Mouse (Mus musculus) hindbrain, embryonic 13.5 days (tissue): ENCODE data around the gene Mars. TPM values are rescaled to one million over a fixed set of nuclear protein-coding genes. Genes with fewer than 3 reads are reported as not detected.

Source experiments
- ATAC-seq: fragments of 200-750 bp; cut with Nextera tagmentation; 2 replicates; pipeline ENCODE4 v1.8.0; 2017; ENCODE audit warnings: moderate TSS enrichment; ENCODE audit not compliant: low FRiP score
- H3K27ac ChIP-seq: fragments of 300-500 bp; sonication (generic); 2 replicates; pipeline ENCODE4 v1.5.1; 2015; ENCODE audit warnings: inconsistent platforms, mild to moderate bottlenecking, moderate library complexity
- H3K27me3 ChIP-seq: fragments of 300-500 bp; sonication (generic); 2 replicates; pipeline ENCODE4 v1.6.1; 2015; ENCODE audit warnings: mild to moderate bottlenecking, inconsistent platforms
- H3K36me3 ChIP-seq: fragments of 300-500 bp; sonication (generic); 2 replicates; pipeline ENCODE4 v1.6.1; 2015; ENCODE audit warnings: mild to moderate bottlenecking, inconsistent platforms
- H3K4me1 ChIP-seq: fragments of 300-500 bp; sonication (generic); replicated peaks from 2 replicates; pipeline ENCODE4 v1.6.1; 2015; ENCODE audit warnings: inconsistent platforms
- H3K4me2 ChIP-seq: fragments of 300-500 bp; sonication (generic); 2 replicates; pipeline ENCODE4 v1.6.1; 2015; ENCODE audit warnings: inconsistent platforms, mild to moderate bottlenecking, moderate library complexity
- H3K4me3 ChIP-seq: fragments of 300-500 bp; sonication (generic); 2 replicates; pipeline ENCODE4 v1.5.1; 2015; ENCODE audit warnings: mild to moderate bottlenecking, inconsistent platforms
- H3K9ac ChIP-seq: fragments of 300-500 bp; sonication (generic); 2 replicates; pipeline ENCODE4 v1.6.1; 2015; ENCODE audit warnings: mild to moderate bottlenecking, inconsistent platforms
- H3K9me3 ChIP-seq: fragments of 300-500 bp; sonication (generic); 2 replicates; pipeline ENCODE4 v1.6.1; 2016; ENCODE audit warnings: inconsistent platforms
- WGBS: fragments of 180-500 bp; shearing (Covaris S2); methylation state at CpG from one replicate; pipeline ENCODE4 v1.1.7; 2015; 5-methylcytosine and 5-hydroxymethylcytosine counted together
- polyA plus RNA-seq: library from polyadenylated mRNA; unstranded; fragments of >200 nt; fragmentation: Nextera tagmentation; extraction: Ambion mirVana; gene quantifications from 2 replicates; pipeline ENCODE4 v1.2.1, GENCODE M21; 2015

The Mars gene
- polyA plus RNA-seq, 1 experiment from 2014 or later: 119 TPM

- ATAC-seq: peak; percentile 55
Measured at GRCm38 (mm10) chr10:127262548-127263398, 48.8 kb downstream of the Mars start, which contains the start of gene Kif5a. TSS of gene Kif5a (minus strand) at chr10:127263348.

GRCm38 (mm10) chr10:127261706-127262547 is 49.7 kb downstream of the Mars start:
- Histone ChIP-seq H3K9me3 (no peaks in the 10 kb centered on the region), H3K4me1 (peaks cover 64% of the 10 kb centered on the region), H3K36me3 (peaks cover 8% of the 10 kb centered on the region), H3K4me2 (peak overlapping the region; percentile 89), H3K4me3 (peak overlapping the region; percentile 70), H3K27me3 (0 out of 2 replicates have a peak, but pooled peaks cover 4% of the 10 kb centered on the region), H3K27ac (peak overlapping the region; percentile 96), H3K9ac (peak overlapping the region; percentile 93)
- WGBS: 55% methylated on average over 15 of the region's 15 CpGs
- ATAC-seq: no peak

More at GRCm38 (mm10) chr10:127262548-127263398, 48.8 kb downstream of the Mars start, which contains the start of gene Kif5a:
- Histone ChIP-seq H3K9ac (peak within 1 kb of the TSS; percentile 93), H3K27me3 (0 out of 2 replicates have a peak, but pooled peaks cover 4% of the 10 kb centered on the region), H3K4me3 (peak within 1 kb of the TSS; percentile 70), H3K4me1 (peaks cover 64% of the 10 kb centered on the region), H3K4me2 (peak within 1 kb of the TSS; percentile 89), H3K9me3 (no peaks in the 10 kb centered on the region), H3K27ac (peak within 1 kb of the TSS; percentile 96), H3K36me3 (0 out of 2 replicates have a peak, but pooled peaks cover 2% of the 10 kb centered on the region)
- WGBS: under 1% methylated on average over 53 of the region's 53 CpGs

DNA sequence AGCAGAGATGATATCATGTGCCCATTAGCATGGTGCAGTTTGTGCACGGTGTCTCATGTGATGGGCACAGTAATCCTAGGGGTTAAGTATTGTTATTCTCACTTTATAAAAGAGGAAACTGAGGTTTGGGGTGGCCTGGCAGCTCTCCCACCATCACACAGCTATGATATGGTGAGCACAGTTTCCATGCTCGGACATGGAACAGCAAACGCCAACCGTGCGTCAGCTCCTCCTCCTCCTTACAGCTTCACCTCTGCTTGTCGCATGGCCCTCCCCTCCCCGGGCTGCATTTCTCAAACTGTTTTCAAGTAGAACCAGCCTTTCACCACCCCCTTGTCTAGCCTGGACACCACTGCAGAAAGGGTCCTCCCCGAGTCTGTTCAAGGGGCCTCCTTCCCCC is 53.1 kb downstream of the Mars start:
- Histone ChIP-seq H3K9me3 (no peaks in the 10 kb centered on the region), H3K9ac (peak overlapping the region; percentile 93), H3K36me3 (peaks cover 15% of the 10 kb centered on the region), H3K4me1 (peaks cover 73% of the 10 kb centered on the region), H3K4me3 (peak overlapping the region; percentile 70), H3K27ac (no peak overlapping the region), H3K27me3 (no peaks in the 10 kb centered on the region), H3K4me2 (peak overlapping the region; percentile 89)
- whole genome bisulfite sequencing: 79% methylated on average over 8 of the region's 8 CpGs
- ATAC-seq: no peak

DNA sequence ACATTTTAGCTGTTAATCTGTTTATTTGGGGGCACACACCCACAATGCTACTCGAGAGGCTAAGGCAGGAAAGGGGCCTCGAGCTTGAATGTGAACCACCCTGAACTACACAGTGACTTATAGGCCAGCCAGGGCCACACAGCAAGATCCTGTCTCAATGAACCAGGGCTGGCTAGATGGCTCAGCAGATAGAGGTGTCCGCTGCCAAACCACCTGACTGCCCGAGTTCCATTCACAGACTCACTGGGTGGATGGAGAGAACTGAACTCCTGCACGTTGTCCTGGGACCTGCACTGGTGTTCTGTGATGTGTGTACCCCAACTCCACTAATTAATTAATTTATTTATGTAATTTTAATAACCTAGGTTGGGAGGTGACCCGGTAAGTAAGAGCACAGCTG is 53.8 kb downstream of the Mars start:
- Histone ChIP-seq H3K4me1 (peaks cover 67% of the 10 kb centered on the region), H3K36me3 (peaks cover 15% of the 10 kb centered on the region), H3K27me3 (no peaks in the 10 kb centered on the region), H3K27ac (no peak overlapping the region), H3K4me2 (peak overlapping the region; percentile 89; the same call in 1 of the 2 replicates), H3K4me3 (no peak overlapping the region), H3K9ac (no peak overlapping the region), H3K9me3 (no peaks in the 10 kb centered on the region)
- no peak for ATAC-seq
- 84% methylated on average over 6 of the region's 6 CpGs for WGBS

- peak overlapping the region; percentile 69; the same call in 1 of the 2 replicates for H3K27ac ChIP-seq
- 28% methylated on average over 14 of the region's 14 CpGs for WGBS
- no peak overlapping the region for H3K4me3 ChIP-seq
- H3K9ac ChIP-seq: no peak overlapping the region
- H3K4me2 ChIP-seq: peak overlapping the region; percentile 10; the same call in 1 of the 2 replicates
- no peaks in the 10 kb centered on the region for H3K9me3 ChIP-seq
- H3K4me1 ChIP-seq: peaks cover 55% of the 10 kb centered on the region
- peaks cover 21% of the 10 kb centered on the region for H3K36me3 ChIP-seq
- H3K27me3 ChIP-seq: no peaks in the 10 kb centered on the region
- peak; percentile 41; the same call in 1 of the 2 replicates for ATAC-seq
Measured at GRCm38 (mm10) chr10:127255625-127256345, 55.8 kb downstream of the Mars start.

DNA sequence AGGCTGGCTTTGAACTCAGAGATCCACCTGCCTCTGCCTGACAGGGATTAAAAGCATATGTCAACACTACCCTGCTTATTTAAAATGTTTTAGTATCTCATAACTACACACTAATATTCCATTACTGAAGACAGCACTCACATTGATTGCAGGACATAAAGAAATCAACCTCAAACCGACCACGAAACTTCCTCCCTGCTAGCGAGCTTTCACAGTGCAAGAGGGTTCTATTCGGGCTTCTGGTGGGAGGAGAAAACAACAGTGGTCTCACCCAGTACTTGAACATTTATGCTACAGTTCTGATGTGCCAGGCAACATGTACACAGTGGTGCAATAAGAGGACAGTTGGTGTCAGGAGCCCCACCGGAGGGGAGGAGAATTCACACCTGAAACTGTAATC is 60.8 kb downstream of the Mars start:
- WGBS: 87% methylated on average over 5 of the region's 5 CpGs
- Histone ChIP-seq H3K4me2 (no peak overlapping the region), H3K4me3 (no peak overlapping the region), H3K9ac (no peak overlapping the region), H3K36me3 (peaks cover 40% of the 10 kb centered on the region), H3K4me1 (0 out of 2 replicates have a peak, but pooled peaks cover 6% of the 10 kb centered on the region), H3K27me3 (no peaks in the 10 kb centered on the region), H3K9me3 (no peaks in the 10 kb centered on the region), H3K27ac (no peak overlapping the region)
- no peak for ATAC-seq

Other genes with a start within 250 kb of the Mars start
- 1,183 and 1,237 TPM in 2 replicates for gene Cdk4, start 248.3 kb downstream of the Mars start, polyA plus RNA-seq
- gene Tspan31, start 241.5 kb downstream of the Mars start, polyA plus RNA-seq: 122 and 129 TPM in 2 replicates
- gene Agap2, start 236.5 kb downstream of the Mars start, polyA plus RNA-seq: 3.0 and 3.1 TPM in 2 replicates
- gene Os9, start 190.7 kb downstream of the Mars start, polyA plus RNA-seq: 144 and 146 TPM in 2 replicates
- 40.6 and 42.3 TPM in 2 replicates for gene B4galnt1, start 146.6 kb downstream of the Mars start, polyA plus RNA-seq
- 1.0 and 1.1 TPM in 2 replicates for gene Slc26a10, start 131.1 kb downstream of the Mars start, polyA plus RNA-seq
- 28.4 and 30.7 TPM in 2 replicates for gene Arhgef25, start 121.7 kb downstream of the Mars start, polyA plus RNA-seq
- 211 and 221 TPM in 2 replicates for gene Dtx3, start 116.1 kb downstream of the Mars start, polyA plus RNA-seq
- 20.0 and 22.1 TPM in 2 replicates for gene Pip4k2c, start 100.2 kb downstream of the Mars start, polyA plus RNA-seq
- 86.3 and 88.5 TPM in 2 replicates for gene Kif5a, start 48.4 kb downstream of the Mars start, polyA plus RNA-seq
- gene Dctn2, start 45.4 kb downstream of the Mars start, polyA plus RNA-seq: 308 and 330 TPM in 2 replicates
- 12.1 and 16.5 TPM in 2 replicates for gene Mbd6, start 22.8 kb downstream of the Mars start, polyA plus RNA-seq
- 1.0 and 1.1 TPM in 2 replicates for gene Arhgap9, start 10.2 kb upstream of the Mars start, polyA plus RNA-seq
- 1.6 and 1.8 TPM in 2 replicates for gene Gli1, start 30.2 kb upstream of the Mars start, polyA plus RNA-seq
- gene Inhbe, start 42.6 kb upstream of the Mars start, polyA plus RNA-seq: not detected in 2 replicates
- gene Inhbc, start 58.6 kb upstream of the Mars start, polyA plus RNA-seq: 0.09 TPM in 1 of 2 replicates, not detected in the other
- 36.4 and 39.9 TPM in 2 replicates for gene R3hdm2, start 68.5 kb upstream of the Mars start, polyA plus RNA-seq
- gene Stac3, start 189.9 kb upstream of the Mars start, polyA plus RNA-seq: 2.5 TPM in 2 replicates
- 13.4 and 15.5 TPM in 2 replicates for gene Ndufa4l2, start 203.2 kb upstream of the Mars start, polyA plus RNA-seq
- 52.7 and 57.5 TPM in 2 replicates for gene Shmt2, start 210.7 kb upstream of the Mars start, polyA plus RNA-seq
- gene Nxph4, start 222.8 kb upstream of the Mars start, polyA plus RNA-seq: 139 and 176 TPM in 2 replicates